Mouse (Mus musculus): ENCODE measurements around the gene Grk5.

DNA sequence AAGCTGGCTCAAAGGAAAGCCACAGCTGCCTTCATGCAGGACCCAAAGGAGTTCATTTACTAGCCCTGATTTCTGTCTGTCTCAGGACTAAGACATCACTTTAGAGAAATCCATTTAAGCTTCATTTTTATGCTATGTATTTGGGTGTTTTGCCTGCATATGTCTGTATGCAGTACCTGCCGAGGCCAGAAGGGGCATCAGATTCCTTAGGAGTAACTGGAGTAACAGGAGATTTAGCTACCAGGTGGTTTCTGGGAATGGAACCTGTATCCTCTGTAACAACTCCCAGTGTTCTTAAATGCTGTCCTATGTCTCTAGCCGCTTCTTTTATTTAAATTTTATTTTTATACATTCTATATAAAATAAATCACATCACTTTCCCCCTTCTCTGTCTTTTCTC lies 220.6 kb downstream of the Grk5 start:
- TF ChIP-seq CTCF (IDR thresholded peaks at IDR 0.05; ENCODE audit: low read depth) (peak; percentile 48), EP300 (optimal IDR thresholded peaks at IDR 0.05) (no peak)

Data from stomach, postnatal 0 days (tissue).